8 mouse cellular contexts compared by ENCODE assay signal in the genomic region with DNA sequence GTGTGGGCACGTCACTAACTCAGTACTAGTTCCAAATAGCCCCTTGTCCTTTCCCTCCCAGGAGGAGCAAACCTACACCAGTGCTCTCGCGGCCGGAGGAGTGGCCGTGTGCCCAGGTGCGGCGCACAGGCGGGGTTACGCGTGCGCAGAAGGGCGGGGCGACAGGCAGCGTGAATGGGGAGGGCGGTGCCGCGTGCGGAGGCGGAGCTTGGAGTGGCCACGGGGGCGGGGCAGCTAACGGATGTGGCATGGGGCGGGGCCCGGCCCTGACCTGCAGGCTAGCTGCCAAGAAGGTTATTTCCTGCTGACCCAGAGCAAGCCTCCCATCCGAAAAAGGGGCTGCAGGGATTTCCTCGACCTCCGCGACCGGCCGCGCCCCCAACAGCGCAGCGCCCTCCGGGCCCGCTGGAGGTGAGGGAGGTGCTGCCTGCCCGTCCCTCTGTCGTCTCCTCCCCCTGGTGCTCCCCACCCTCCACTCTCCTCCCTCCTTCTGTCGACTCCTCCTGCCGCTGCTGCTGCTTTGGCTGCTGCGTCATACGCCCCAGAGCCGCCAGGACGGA. TPM values are rescaled to one million over a fixed set of nuclear protein-coding genes. Genes with fewer than 3 reads are reported as not detected.
DNase-seq lines count a peak whose midpoint lies in the region; ATAC-seq and TF ChIP-seq lines count a peak whose summit lies in the region.

A gene (plus strand): TSS at position 214 of the 560 bp plus-strand sequence.

- peak within 1 kb of the TSS; percentile 86 for H3K4me2 ChIP-seq in lung, embryonic 15.5 days

- no peaks in the 10 kb centered on the region for H3K27me3 ChIP-seq in hindbrain, embryonic 10.5 days (ENCODE audit: insufficient read depth, poor library complexity, severe bottlenecking)
- no peaks in the 10 kb centered on the region for H3K27me3 ChIP-seq in lung, embryonic 15.5 days

- TF ChIP-seq CTCF in olfactory bulb, adult 2 months (IDR thresholded peaks at IDR 0.05; ENCODE audit: insufficient read depth, low read depth, low read length) = no peak

- ATAC-seq in lung, embryonic 15.5 days (ENCODE audit: borderline replicate concordance, extremely low read depth, low FRiP score, low TSS enrichment) = peak; percentile 91

- peaks cover 36% of the 10 kb centered on the region for H3K4me1 ChIP-seq in hindbrain, embryonic 10.5 days (replicated peaks)
- peaks cover 23% of the 10 kb centered on the region for H3K4me1 ChIP-seq in lung, embryonic 15.5 days
- H3K4me1 ChIP-seq in olfactory bulb, adult 2 months (ENCODE audit: control insufficient read depth, insufficient read depth, low read length) = peaks cover 17% of the 10 kb centered on the region

- TF ChIP-seq POLR2A in olfactory bulb, adult 2 months (IDR thresholded peaks at IDR 0.05; ENCODE audit: insufficient read depth, low read depth, low read length) = peak; percentile 26; the same call in 1 of the 2 replicates

- peak within 1 kb of the TSS; percentile 62 for H3K9ac ChIP-seq in lung, embryonic 15.5 days

- peak; percentile 97 for DNase-seq in NIH3T3 (ENCODE audit: low read depth)
- DNase-seq in cerebellum, adult 9-11 months = peak; percentile 94
- peak; percentile 88 to 97 for DNase-seq in frontal cortex, adult 2 months (ENCODE audit: extremely low spot score in 1 of 2, low spot score in 1 of 2)
- peak; percentile 94 for DNase-seq in hindbrain, embryonic 10.5 days (ENCODE audit: low spot score)
- DNase-seq in layer of hippocampus, adult 9-10 months (ENCODE audit: low spot score) = peak; percentile 89
- peak; percentile 93 to 95 for DNase-seq in thymus, adult 18-20 months

- WGBS in hindbrain, embryonic 10.5 days = under 1% methylated on average over 43 of the region's 43 CpGs
- under 1% methylated on average over 42 of the region's 43 CpGs for WGBS in lung, embryonic 15.5 days
- under 1% methylated on average over 42 of the region's 43 CpGs for WGBS in olfactory bulb, adult 2 months

- H3K36me3 ChIP-seq in hindbrain, embryonic 10.5 days = peaks cover 77% of the 10 kb centered on the region
- peaks cover 41% of the 10 kb centered on the region for H3K36me3 ChIP-seq in lung, embryonic 15.5 days

- peak within 1 kb of the TSS; percentile 71 for H3K4me3 ChIP-seq in hindbrain, embryonic 10.5 days
- H3K4me3 ChIP-seq in lung, embryonic 15.5 days = peak within 1 kb of the TSS; percentile 57
- peak within 1 kb of the TSS; percentile 68 for H3K4me3 ChIP-seq in olfactory bulb, adult 2 months (ENCODE audit: insufficient read depth, low read depth, low read length)

- no peaks in the 10 kb centered on the region for H3K9me3 ChIP-seq in hindbrain, embryonic 10.5 days
- H3K9me3 ChIP-seq in lung, embryonic 15.5 days = no peaks in the 10 kb centered on the region

- H3K27ac ChIP-seq in hindbrain, embryonic 10.5 days = peak within 1 kb of the TSS; percentile 90
- peak within 1 kb of the TSS; percentile 89 for H3K27ac ChIP-seq in lung, embryonic 15.5 days
- H3K27ac ChIP-seq in olfactory bulb, adult 2 months (ENCODE audit: insufficient read depth, low read depth, low read length) = peak within 1 kb of the TSS; percentile 76; the same call in 1 of the 2 replicates

RNA-seq across cellular contexts. Expression of the gene that starts here (rescaled TPM):
- polyA plus RNA-seq in frontal cortex, adult 2 months (2012; rRNA removed) = 44.1 and 44.7 TPM in 2 replicates
- 4.5 and 8.2 TPM in 2 replicates for polyA plus RNA-seq in hindbrain, embryonic 10.5 days (2016; fragmentation: Nextera tagmentation; extraction: Ambion mirVana)
- polyA plus RNA-seq in lung, embryonic 15.5 days (2015; fragmentation: Nextera tagmentation; extraction: Ambion mirVana) = 7.6 and 8.7 TPM in 2 replicates
- polyA plus RNA-seq in olfactory bulb, adult 2 months (2012; ENCODE audit: insufficient read depth, insufficient read length, low replicate concordance, missing spikeins) = not detected in 2 replicates

Comparison
In these comparisons a context has a peak if more than half of its experiments do, and no peak if none do; other contexts are left out.
1. Peak in every context shown above with its lines: DNase-seq, ATAC-seq, H3K4me3 ChIP-seq and H3K27ac ChIP-seq.